Mouse (Mus musculus) ES-E14 (cell line): Measurements from ENCODE around the gene Rnf216.

Experiments
- CHD2 ChIP-seq: IDR thresholded peaks from 2 replicates; pipeline ENCODE4 v1.6.1; 2014; ENCODE audit warnings: mild to moderate bottlenecking, low read depth, low read length, inconsistent platforms
- HCFC1 ChIP-seq: IDR thresholded peaks from 2 replicates; pipeline ENCODE4 v1.6.1; 2012; ENCODE audit warnings: low read length, inconsistent platforms, borderline replicate concordance; ENCODE audit not compliant: insufficient read depth
- MAFK ChIP-seq: IDR thresholded peaks from 2 replicates; pipeline ENCODE4 v1.6.1; 2014; ENCODE audit warnings: mild to moderate bottlenecking, low read depth, low read length, inconsistent platforms; ENCODE audit not compliant: insufficient read depth
- ZC3H11A ChIP-seq: IDR thresholded peaks from 2 replicates; pipeline ENCODE4 v1.6.1; 2012; ENCODE audit warnings: low read depth, mild to moderate bottlenecking, inconsistent platforms, low read length, borderline replicate concordance
- ZNF384 ChIP-seq: IDR thresholded peaks from 2 replicates; pipeline ENCODE4 v1.6.1; 2012; ENCODE audit warnings: low read depth, low read length, inconsistent platforms

DNA sequence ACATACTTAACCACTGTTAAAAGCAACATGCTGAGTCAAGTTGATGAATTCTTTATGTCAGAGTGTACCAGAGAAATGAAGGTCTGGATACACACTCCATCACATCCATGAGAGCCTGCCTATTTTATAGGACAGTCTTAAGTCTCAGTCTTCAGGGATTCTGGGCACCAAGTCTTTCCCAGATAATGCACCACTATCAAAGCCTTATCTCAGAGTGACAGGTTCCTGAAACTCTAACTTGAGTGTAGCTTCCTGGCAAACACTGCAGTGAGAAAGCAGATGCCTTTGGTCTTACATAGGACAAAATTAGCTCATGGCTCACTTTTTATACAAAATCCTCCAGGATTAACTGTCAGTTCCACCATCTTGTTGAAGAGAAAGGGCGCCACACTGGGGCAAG, 46.7 kb downstream of the Rnf216 start:
- TF ChIP-seq MAFK (no peak), ZC3H11A (no peak), ZNF384 (no peak), CHD2 (no peak), HCFC1 (no peak)
